Mouse (Mus musculus) splenic B cell, adult 2 months (primary cell): ENCODE measurements around the gene Clptm1.
"Not testable (repeated sequence)": the region's sequence is repeated elsewhere in the genome, so short reads cannot be mapped to it uniquely, and the experiment has no call there.

Experiments used
- DNase-seq: peaks from one replicate; pipeline ENCODE4 v3.0.0-alpha.2; 2011; ENCODE audit warnings: low read depth, low spot score
- H3K27me3 ChIP-seq: 2 replicates; pipeline ENCODE4 v1.6.1; 2012; ENCODE audit warnings: mild to moderate bottlenecking, low read length, moderate library complexity, mixed read lengths; ENCODE audit not compliant: control insufficient read depth, poor library complexity, insufficient read depth, severe bottlenecking
- H3K36me3 ChIP-seq: 2 replicates; pipeline ENCODE4 v1.6.1; 2012; ENCODE audit warnings: mild to moderate bottlenecking, low read length, moderate library complexity, mixed read lengths; ENCODE audit not compliant: control insufficient read depth, poor library complexity, insufficient read depth, severe bottlenecking

Clptm1 gene

DNA sequence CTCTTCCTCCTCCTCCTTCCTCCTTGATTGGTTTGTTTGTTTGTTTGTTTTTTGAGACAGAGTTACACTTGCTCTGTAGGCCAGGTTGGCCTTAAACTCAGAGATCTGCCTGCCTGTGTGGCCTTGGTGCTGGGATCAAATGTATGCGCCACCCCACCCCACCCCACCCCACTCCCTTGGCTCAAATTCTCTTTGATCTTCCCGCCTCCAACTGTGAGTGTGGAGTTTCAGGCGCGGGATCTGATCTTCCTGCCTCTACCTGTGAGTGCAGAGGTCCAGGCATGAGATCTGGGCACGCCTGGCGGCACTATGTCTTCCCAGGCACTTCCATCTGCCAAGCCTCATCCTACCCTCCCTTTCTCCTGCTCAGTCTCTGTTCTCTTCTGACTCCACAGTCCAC lies 42.6 kb downstream of the Clptm1 start:
- peaks cover 25% of the 10 kb centered on the region for H3K36me3 ChIP-seq
- no peaks in the 10 kb centered on the region; the same call in 1 of the 2 replicates for H3K27me3 ChIP-seq
- DNase-seq = no peak

DNA sequence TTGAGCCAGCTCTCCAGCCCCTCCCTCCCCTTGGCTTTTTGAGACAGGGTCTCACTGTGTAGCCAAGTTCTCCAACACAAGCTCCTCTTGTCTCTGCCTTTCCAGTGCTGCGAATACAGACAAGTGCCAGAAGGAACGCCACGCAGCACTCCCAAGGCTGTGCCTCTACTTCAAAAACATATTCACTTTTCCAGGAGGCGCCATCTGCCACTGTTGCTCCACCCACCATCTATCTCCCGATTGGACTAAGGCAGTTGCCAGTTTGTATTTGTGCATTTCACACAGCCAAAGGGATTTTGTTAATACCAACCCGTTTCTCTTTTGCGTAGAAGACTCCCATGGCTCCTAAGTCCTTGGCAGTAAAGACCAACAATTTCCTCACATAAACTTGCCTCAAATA lies 44.0 kb downstream of the Clptm1 start:
- no peak for DNase-seq
- Histone ChIP-seq H3K27me3 (no peaks in the 10 kb centered on the region; the same call in 1 of the 2 replicates), H3K36me3 (peaks cover 24% of the 10 kb centered on the region)

DNA sequence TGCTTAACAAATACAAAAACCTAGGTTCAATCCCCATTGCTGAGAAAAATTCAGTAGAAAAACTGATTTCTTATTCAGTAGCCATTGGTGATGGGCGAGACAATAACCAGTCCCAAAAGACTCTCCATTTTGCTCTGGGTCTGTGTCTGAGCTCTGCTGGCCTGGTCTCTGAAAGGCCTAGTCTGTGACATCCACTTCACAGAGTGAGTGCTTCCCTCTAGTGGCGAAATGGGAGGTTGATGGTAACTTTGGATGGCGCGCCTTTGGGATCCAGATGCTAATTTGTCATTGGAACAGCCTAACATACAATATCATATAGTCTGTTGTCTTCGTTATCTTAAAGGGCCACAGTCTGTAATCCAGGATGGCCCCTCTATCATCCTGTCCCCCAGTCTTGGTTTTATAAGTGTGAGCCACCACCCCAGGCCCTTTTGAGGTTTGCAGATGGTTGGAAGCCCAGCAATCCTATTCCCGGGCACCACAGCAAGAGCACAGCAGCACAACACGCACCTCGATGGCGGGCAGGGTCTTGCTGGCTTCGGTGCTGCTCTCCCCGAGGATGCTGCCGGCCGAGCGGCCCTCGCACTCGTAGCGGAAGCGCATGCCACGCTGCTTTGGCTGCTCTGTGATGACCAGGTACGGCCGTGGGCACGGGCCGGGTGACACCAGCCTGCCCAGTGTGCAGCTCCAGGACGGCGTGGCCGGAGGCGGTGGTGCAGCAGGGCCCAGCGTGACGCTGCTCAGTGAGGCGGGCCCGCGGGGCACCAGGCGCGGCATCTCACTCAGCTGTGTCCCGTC lies 45.6 kb downstream of the Clptm1 start:
- Histone ChIP-seq H3K27me3 (no peaks in the 10 kb centered on the region; the same call in 1 of the 2 replicates), H3K36me3 (peaks cover 23% of the 10 kb centered on the region)
- peak; percentile 85 for DNase-seq

DNA sequence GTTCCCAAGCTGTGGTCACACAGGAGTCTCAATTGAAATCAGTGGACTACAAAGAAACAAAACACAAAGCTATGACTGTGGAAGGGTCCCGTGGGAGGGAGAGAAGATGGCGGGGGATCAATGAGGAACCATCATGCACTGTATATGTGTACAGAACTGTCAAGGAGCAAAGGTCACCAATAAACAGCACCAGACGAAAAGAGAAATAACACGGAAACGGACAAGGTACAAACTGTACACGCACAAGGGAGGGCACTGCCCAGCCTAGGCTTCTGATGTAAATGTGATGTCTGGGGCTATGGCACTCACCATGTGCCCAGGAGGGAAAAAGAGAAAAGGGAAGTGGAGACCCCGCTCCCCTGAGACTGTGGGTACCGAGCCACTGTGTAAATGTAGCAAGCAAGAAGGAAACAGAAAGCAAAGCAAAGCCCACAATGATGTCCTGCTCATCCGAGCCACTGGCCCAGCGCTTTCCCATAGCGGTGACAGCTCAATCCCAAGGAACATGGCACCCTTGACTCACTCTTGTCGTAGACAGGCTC lies 49.7 kb downstream of the Clptm1 start:
- H3K36me3 ChIP-seq = peaks cover 36% of the 10 kb centered on the region
- peak; percentile 82 for DNase-seq
- no peaks in the 10 kb centered on the region for H3K27me3 ChIP-seq

DNA sequence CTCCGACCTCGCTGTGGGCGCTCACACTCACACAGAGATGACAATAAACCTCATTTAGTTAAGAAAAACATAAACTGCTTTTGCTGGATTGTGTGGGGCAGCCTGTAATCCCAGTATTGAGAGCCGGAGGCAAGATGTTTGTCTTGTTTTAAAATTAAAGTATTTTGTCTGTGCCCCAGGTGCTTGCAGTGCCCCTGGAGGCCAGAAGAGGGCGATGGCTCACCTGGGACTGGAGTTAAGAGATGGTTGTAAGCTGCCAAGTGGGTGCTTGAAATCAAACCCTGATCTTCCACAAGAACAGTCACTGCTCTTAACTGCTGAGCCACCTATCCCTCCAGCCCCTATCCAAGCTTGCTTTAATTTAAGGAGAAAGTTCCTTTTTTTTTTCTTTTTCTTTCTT lies 53.9 kb downstream of the Clptm1 start:
- Histone ChIP-seq H3K36me3 (peaks cover 36% of the 10 kb centered on the region), H3K27me3 (no peaks in the 10 kb centered on the region)
- DNase-seq = no peak

DNA sequence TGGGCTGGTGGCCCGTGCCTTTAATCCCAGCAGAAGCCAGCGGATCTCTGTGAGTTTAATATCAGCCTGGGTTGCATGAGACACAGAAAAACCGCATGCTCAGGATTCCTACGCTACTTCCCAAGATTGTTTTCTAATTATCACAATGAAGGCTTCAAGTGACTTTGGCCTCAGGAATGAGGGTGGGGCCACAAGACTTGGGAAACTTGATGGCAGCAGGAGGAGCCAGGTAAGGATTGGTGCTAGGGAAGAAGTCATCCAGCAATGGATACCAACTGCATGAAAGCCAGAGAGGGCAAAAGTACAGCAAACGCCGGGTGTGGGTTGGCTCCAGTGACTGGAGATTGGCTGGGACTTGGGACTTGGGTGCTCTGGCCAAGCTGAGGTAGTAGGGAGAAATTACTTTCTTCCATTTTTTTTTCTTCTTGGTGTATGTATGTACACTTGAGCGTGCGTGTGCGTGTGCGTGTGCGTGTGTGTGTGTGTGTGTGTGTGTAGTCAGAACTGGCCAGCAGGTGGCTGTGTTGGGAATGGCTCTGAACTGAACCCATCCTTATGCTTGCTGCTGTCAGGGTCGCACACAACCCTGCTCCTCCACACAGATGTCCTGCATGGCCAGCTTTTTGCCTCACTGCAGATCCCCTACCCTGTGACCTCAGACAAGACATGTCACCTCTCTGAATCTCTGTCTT lies 55.0 kb downstream of the Clptm1 start:
- H3K36me3 ChIP-seq = peaks cover 32% of the 10 kb centered on the region
- H3K27me3 ChIP-seq = no peaks in the 10 kb centered on the region
- no peak for DNase-seq

DNA sequence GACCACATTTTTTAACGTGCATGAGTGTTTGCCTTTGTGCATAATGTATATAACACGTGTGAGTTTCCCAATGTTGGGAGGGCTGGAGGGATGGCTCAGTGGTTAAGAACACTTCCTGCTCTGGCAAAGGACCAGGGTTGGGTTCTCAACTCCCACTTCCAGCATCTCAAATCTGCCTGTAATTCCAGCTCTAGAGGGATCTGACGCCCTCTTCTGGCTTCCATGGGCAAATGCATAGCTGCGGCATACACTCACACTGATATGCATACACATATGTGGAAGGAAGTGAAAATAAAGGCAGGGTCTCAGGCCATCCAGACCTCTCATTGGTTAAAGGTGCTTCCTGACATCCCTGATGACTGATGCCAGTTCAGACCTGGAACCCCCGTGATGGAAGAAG lies 57.5 kb downstream of the Clptm1 start:
- Histone ChIP-seq H3K27me3 (no peaks in the 10 kb centered on the region), H3K36me3 (peaks cover 22% of the 10 kb centered on the region)
- DNase-seq = no peak

DNA sequence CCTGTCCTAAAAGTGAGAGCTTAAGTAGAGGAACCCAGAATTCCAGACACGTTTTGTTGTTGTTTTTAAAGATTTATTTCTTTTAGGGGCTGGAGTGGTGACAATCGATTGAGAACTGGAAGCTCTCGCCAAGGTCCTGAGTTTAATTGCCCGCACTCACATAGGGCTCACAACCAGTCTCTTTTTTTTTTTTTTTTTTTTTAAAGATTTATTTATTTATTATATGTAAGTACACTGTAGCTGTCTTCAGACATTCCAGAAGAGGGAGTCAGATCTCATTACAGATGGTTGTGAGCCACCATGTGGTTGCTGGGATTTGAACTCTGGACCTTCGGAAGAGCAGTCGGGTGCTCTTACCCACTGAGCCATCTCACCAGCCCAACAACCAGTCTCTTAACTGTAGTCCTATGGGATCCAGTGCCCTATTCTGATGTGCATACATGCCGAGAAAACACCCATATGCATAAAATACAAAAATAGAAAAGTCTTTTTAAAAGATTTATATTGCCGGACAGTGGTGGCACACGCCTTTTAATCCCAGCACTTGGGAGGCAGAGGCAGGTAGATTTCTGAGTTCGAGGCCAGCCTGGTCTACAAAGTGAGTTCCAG lies 60.1 kb downstream of the Clptm1 start:
- peaks cover 12% of the 10 kb centered on the region for H3K36me3 ChIP-seq
- DNase-seq, H3K27me3 ChIP-seq: not testable (repeated sequence)

DNA sequence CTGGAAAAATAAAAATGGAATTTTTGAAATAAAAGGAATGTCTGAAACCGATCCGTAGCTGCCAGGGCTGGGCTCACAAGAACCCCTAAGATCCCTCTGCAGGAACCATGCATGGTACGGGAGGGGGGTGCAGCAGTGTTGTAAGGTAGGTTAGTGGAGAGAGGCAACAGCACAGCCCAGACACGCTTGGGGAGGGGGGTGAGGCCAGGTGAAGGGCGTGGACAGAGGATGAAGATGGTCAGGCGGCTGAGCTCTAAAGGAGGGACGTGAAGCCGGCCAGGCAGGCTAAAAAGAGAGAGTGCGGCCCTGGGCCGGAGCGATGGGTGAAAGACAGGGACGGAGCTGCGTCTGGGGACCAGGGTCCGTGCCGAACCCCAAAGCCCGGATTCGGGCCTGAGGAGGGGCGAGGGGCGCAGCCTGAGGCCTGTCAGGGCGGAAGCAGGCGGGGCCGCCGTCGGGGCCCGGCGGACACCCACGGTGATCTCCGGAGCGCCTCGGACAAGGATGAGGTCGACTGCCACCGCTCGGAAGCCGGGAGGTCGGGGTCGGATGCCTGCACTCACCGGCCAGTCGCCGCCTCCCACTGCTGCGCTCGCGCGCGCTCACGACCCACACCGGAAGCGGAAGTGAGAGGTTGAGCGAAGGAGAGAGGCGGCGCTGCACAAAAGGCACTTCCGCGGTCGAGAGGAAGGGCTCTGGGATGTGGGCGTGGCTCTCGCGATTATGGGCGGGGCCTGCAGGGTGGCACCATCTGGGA lies 60.8 kb downstream of the Clptm1 start, which contains the start of gene Clasrp:
TSS of gene Clasrp (minus strand) at position 638 of the 757 bp plus-strand sequence.
- Histone ChIP-seq H3K36me3 (peaks cover 10% of the 10 kb centered on the region), H3K27me3 (no peaks in the 10 kb centered on the region)
- peak; percentile 96 for DNase-seq

DNA sequence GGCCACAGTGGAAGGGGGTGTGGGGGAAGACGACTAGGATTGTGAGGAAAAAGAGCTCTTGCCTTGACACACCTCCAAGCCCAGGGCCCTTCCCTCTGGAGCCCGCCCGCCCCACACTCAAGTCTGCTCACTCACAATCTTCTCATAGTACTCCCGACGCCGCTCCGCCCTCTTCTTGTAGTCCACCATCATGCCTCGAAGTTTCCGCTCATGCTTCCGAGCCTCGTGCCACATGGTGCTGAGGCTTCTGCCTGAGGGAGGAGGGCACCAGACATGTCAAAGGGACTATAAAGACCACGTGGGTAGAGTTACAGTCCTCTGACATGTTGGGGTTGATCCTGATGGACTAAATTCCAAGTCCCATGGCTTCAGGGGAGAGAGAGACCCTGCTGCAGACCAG lies 61.8 kb downstream of the Clptm1 start:
- no peak for DNase-seq
- Histone ChIP-seq H3K27me3 (no peaks in the 10 kb centered on the region), H3K36me3 (peaks cover 4% of the 10 kb centered on the region)

DNA sequence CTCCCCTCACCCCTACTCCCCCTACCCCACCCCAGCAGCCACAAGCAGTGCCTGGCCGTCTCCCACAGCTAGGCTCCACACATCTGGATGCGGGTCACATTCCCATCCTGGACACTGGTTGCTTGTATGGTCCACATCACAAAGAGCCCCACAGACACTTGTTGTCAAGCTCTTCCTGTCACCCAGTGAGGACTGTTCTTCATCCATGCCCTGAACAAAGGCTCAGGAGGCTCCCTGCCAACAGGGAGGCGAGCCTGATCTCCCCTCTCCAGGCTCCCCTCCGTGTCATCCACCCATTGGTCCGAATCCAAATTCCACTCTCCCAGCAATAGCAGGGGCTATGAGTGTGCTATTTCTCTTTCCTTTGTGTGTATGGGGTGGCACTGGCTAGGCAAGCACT lies 64.3 kb downstream of the Clptm1 start:
- H3K27me3 ChIP-seq = no peaks in the 10 kb centered on the region
- H3K36me3 ChIP-seq = peaks cover 6% of the 10 kb centered on the region
- DNase-seq = no peak

DNA sequence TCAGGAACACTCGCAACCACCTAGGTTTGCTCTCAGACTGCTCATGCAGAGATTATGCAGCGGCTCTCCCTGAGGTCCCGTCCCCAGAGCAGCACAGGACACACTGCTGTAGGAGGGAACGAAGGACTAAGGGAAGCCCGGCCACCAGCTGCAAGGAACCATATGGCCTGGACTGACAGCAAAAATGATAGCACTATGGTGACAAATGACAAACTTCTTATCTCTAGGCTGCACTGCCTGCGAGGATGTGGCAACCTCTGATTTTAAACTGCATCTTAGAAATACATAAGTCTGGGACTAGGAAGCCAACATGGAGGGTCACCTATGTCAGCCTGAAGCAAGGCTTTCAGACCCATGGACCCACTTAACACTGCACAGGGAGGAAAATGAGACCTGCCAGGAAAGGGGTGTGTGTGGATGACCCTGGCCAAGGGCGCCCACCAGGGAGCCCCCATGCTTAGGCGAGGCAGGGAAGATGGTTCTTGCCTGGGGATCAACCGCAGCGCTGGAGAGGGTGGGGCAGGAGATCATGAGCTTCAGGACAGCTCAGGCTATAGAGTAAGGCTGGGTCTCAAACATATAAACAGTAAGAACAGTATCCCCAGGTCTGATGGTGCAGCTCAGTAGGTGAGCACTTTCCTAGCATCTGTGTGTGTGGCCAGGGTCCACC lies 71.6 kb downstream of the Clptm1 start:
- Histone ChIP-seq H3K36me3 (peaks cover 5% of the 10 kb centered on the region; the same call in 1 of the 2 replicates), H3K27me3 (no peaks in the 10 kb centered on the region)
- DNase-seq = no peak

DNA sequence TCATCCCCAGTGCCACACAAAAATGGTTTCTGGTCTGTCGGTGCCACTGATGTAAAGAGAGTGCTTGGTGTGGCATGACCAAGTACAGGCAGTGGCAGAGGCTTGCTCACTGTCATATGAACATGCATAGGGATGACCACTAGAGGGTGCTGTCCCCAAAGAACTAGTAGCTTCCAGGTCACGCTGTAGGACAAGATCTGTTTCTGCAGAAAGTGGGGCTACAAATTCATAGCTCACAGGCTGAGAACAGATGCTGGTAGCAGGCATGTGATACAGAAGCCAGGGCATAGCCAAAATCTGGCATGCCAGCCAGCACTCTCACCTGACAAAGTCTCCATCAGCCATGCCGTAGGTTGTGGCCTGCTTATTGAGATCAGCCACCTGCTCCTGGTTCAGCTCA lies 74.9 kb downstream of the Clptm1 start:
- H3K27me3 ChIP-seq = no peaks in the 10 kb centered on the region
- peaks cover 5% of the 10 kb centered on the region; the same call in 1 of the 2 replicates for H3K36me3 ChIP-seq
- peak; percentile 91 for DNase-seq

DNA sequence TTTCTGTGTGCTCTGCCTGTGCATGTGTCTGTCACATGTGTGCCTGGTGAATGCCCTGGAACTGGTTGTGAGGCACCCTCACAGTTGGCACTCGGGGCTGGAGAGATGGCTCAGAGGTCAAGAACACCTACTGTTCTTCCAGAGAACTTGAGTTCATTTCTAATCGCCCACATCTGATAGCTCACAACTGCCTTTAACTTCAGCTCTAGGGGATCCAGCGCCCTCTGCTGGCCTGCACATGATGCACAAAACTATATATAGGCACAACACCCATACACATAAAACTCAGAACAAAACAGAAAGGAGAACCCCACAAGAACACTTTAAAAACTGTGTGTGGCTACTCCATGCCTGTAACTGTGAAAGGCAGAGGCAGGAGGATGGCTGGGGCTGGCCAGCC lies 75.6 kb downstream of the Clptm1 start:
- Histone ChIP-seq H3K36me3 (peaks cover 9% of the 10 kb centered on the region; the same call in 1 of the 2 replicates), H3K27me3 (no peaks in the 10 kb centered on the region)
- peak; percentile 78 for DNase-seq
